Mouse (Mus musculus) neural tube, embryonic 11.5 days (tissue): Measurements from ENCODE around the gene Galnt11. TPM values are rescaled to one million over a fixed set of nuclear protein-coding genes. Genes with fewer than 3 reads are reported as not detected.
"Not testable (repeated sequence)": the region's sequence is repeated elsewhere in the genome, so short reads cannot be mapped to it uniquely, and the experiment has no call there.

Source experiments
- ATAC-seq: fragments of 200-750 bp; cut with Nextera tagmentation; 2 replicates; pipeline ENCODE4 v1.8.0; 2017; ENCODE audit warnings: moderate number of reproducible peaks, mild to moderate bottlenecking, moderate TSS enrichment, moderate library complexity; ENCODE audit not compliant: insufficient read depth, low FRiP score, low TSS enrichment
- DNase-seq: peaks from one replicate; pipeline ENCODE4 v3.0.0-alpha.2; 2015; ENCODE audit warnings: low spot score
- H3K27ac ChIP-seq: fragments of 300-500 bp; sonication (generic); 2 replicates; pipeline ENCODE4 v1.5.1; 2014; ENCODE audit warnings: low read depth, mild to moderate bottlenecking, low read length
- H3K27me3 ChIP-seq: fragments of 300-500 bp; sonication (generic); 2 replicates; pipeline ENCODE4 v1.6.1; 2014; ENCODE audit warnings: mild to moderate bottlenecking, low read length, mixed read lengths; ENCODE audit not compliant: control insufficient read depth, insufficient read depth
- H3K36me3 ChIP-seq: fragments of 300-500 bp; sonication (generic); 2 replicates; pipeline ENCODE4 v1.6.1; 2014; ENCODE audit warnings: mild to moderate bottlenecking, low read length, moderate library complexity, mixed read lengths; ENCODE audit not compliant: control insufficient read depth, insufficient read depth
- H3K4me1 ChIP-seq: fragments of 300-500 bp; sonication (generic); 2 replicates; pipeline ENCODE4 v1.6.1; 2014; ENCODE audit warnings: low read length, mixed read lengths; ENCODE audit not compliant: control insufficient read depth, insufficient read depth
- H3K4me2 ChIP-seq: fragments of 300-500 bp; sonication (generic); 2 replicates; pipeline ENCODE4 v1.6.1; 2014; ENCODE audit warnings: low read depth, mild to moderate bottlenecking, moderate library complexity
- H3K4me3 ChIP-seq: fragments of 300-500 bp; sonication (generic); 2 replicates; pipeline ENCODE4 v1.5.1; 2014; ENCODE audit warnings: low read depth, low read length
- H3K9ac ChIP-seq: fragments of 300-500 bp; sonication (generic); 2 replicates; pipeline ENCODE4 v1.6.1; 2014; ENCODE audit warnings: mild to moderate bottlenecking, low read length
- H3K9me3 ChIP-seq: fragments of 300-500 bp; sonication (generic); 2 replicates; pipeline ENCODE4 v1.6.1; 2016; ENCODE audit warnings: low read length; ENCODE audit not compliant: control insufficient read depth
- WGBS: fragments of 180-500 bp; shearing (Covaris S2); extraction: QIAGEN DNeasy Blood & Tissue Kit; methylation state at CpG from one replicate; pipeline ENCODE4 v1.1.7; 2014; 5-methylcytosine and 5-hydroxymethylcytosine counted together
- polyA plus RNA-seq: library from polyadenylated mRNA; unstranded; fragments of >200 nt; fragmentation: Nextera tagmentation; extraction: Ambion mirVana; gene quantifications from 2 replicates; pipeline ENCODE4 v1.2.1, GENCODE M21; 2014

Gene Galnt11
- polyA plus RNA-seq, 1 experiment from 2014 or later = 40.8 TPM

- Histone ChIP-seq H3K4me2 (no peak overlapping the region), H3K9me3 (no peaks in the 10 kb centered on the region), H3K4me3 (no peak overlapping the region), H3K9ac (no peak overlapping the region), H3K27ac (no peak overlapping the region), H3K36me3 (no peaks in the 10 kb centered on the region), H3K27me3 (no peaks in the 10 kb centered on the region), H3K4me1 (no peaks in the 10 kb centered on the region)
- 36% methylated on average over 1 of the region's 1 CpGs for WGBS
- no peak for ATAC-seq
- DNase-seq = no peak
Measured at GRCm38 (mm10) chr5:25188802-25189201, 32.9 kb upstream of the Galnt11 start.

GRCm38 (mm10) chr5:25190521-25190920 is 31.2 kb upstream of the Galnt11 start:
- 82% methylated on average over 2 of the region's 2 CpGs for WGBS
- Histone ChIP-seq H3K9ac (no peak overlapping the region), H3K9me3 (no peaks in the 10 kb centered on the region), H3K4me2 (no peak overlapping the region), H3K4me1 (no peaks in the 10 kb centered on the region), H3K36me3 (no peaks in the 10 kb centered on the region), H3K4me3 (no peak overlapping the region), H3K27me3 (no peaks in the 10 kb centered on the region), H3K27ac (no peak overlapping the region)
- DNase-seq (no peak), ATAC-seq (no peak)

GRCm38 (mm10) chr5:25211872-25212271 is 9.8 kb upstream of the Galnt11 start:
- Histone ChIP-seq H3K9me3 (no peaks in the 10 kb centered on the region), H3K4me2 (no peak overlapping the region), H3K36me3 (no peaks in the 10 kb centered on the region), H3K27ac (no peak overlapping the region), H3K27me3 (no peaks in the 10 kb centered on the region), H3K9ac (no peak overlapping the region), H3K4me1 (no peaks in the 10 kb centered on the region), H3K4me3 (no peak overlapping the region)
- WGBS = 80% methylated on average over 1 of the region's 1 CpGs
- ATAC-seq = no peak
- no peak for DNase-seq

- H3K27ac ChIP-seq, H3K36me3 ChIP-seq, DNase-seq, ATAC-seq, H3K4me3 ChIP-seq, H3K4me1 ChIP-seq, H3K27me3 ChIP-seq, H3K4me2 ChIP-seq, H3K9ac ChIP-seq, H3K9me3 ChIP-seq: not testable (repeated sequence)
Measured at GRCm38 (mm10) chr5:25213216-25213615, 8.5 kb upstream of the Galnt11 start.

- Histone ChIP-seq H3K4me1 (no peaks in the 10 kb centered on the region), H3K27me3 (no peaks in the 10 kb centered on the region), H3K27ac (no peak overlapping the region), H3K36me3 (no peaks in the 10 kb centered on the region), H3K9ac (no peak overlapping the region), H3K9me3 (no peaks in the 10 kb centered on the region), H3K4me2 (no peak overlapping the region), H3K4me3 (no peak overlapping the region)
- no peak for ATAC-seq
- DNase-seq = no peak
- WGBS = 81% methylated on average over 6 of the region's 6 CpGs
Measured at GRCm38 (mm10) chr5:25215006-25215405, 6.7 kb upstream of the Galnt11 start.

- peak within 1 kb of the TSS; percentile 80 for H3K27ac ChIP-seq
- peak; percentile 98 for ATAC-seq
- peak within 1 kb of the TSS; percentile 51 for H3K4me2 ChIP-seq
- H3K36me3 ChIP-seq = no peaks in the 10 kb centered on the region
- peaks cover 4% of the 10 kb centered on the region; the same call in 1 of the 2 replicates for H3K4me1 ChIP-seq
- H3K27me3 ChIP-seq = no peaks in the 10 kb centered on the region
- WGBS = 5% methylated on average over 72 of the region's 72 CpGs
- H3K9me3 ChIP-seq = no peaks in the 10 kb centered on the region
- peak within 1 kb of the TSS; percentile 89 for H3K9ac ChIP-seq
- H3K4me3 ChIP-seq = peak within 1 kb of the TSS; percentile 72
- peak; percentile 91 for DNase-seq
Measured at GRCm38 (mm10) chr5:25222752-25223702, 1.3 kb downstream of the Galnt11 start, which contains the start of gene E130116L18Rik. Gene E130116L18Rik (minus strand): TSS chr5:25223153.

GRCm38 (mm10) chr5:25224377-25224776 is 2.7 kb downstream of the Galnt11 start:
- H3K27me3 ChIP-seq, H3K4me2 ChIP-seq, H3K27ac ChIP-seq, H3K36me3 ChIP-seq, ATAC-seq, H3K9ac ChIP-seq, H3K4me3 ChIP-seq, DNase-seq, H3K9me3 ChIP-seq, H3K4me1 ChIP-seq: not testable (repeated sequence)
- WGBS = 97% methylated on average over 1 of the region's 1 CpGs

GRCm38 (mm10) chr5:25243101-25243500 is 21.4 kb downstream of the Galnt11 start:
- Histone ChIP-seq H3K9ac (no peak overlapping the region), H3K4me2 (no peak overlapping the region), H3K9me3 (no peaks in the 10 kb centered on the region), H3K4me1 (no peaks in the 10 kb centered on the region), H3K36me3 (no peaks in the 10 kb centered on the region), H3K27me3 (no peaks in the 10 kb centered on the region), H3K27ac (no peak overlapping the region), H3K4me3 (no peak overlapping the region)
- ATAC-seq (no peak), DNase-seq (no peak)
- 88% methylated on average over 6 of the region's 6 CpGs for WGBS
